Mouse (Mus musculus) heart, embryonic 11.5 days (tissue): ENCODE results near the gene Sppl3. TPM values are rescaled to one million over a fixed set of nuclear protein-coding genes. Genes with fewer than 3 reads are reported as not detected.
A peak's percentile ranks its signal among the peaks of the same experiment; 100 is the strongest.

ENCODE experiments used
- ATAC-seq: fragments of 200-750 bp; cut with Nextera tagmentation; replicated peaks from 2 replicates; pipeline ENCODE4 v1.8.0; 2017; ENCODE audit warnings: moderate library complexity; ENCODE audit not compliant: insufficient number of reproducible peaks, low FRiP score, low TSS enrichment
- H3K27ac ChIP-seq: fragments of 300-500 bp; sonication (generic); 2 replicates; pipeline ENCODE4 v1.5.1; 2014; ENCODE audit warnings: mild to moderate bottlenecking, low read depth, low read length
- H3K27me3 ChIP-seq: fragments of 300-500 bp; sonication (generic); 2 replicates; pipeline ENCODE4 v1.6.1; 2014; ENCODE audit warnings: mild to moderate bottlenecking, low read length, mixed read lengths; ENCODE audit not compliant: control insufficient read depth, insufficient read depth
- H3K36me3 ChIP-seq: fragments of 300-500 bp; sonication (generic); 2 replicates; pipeline ENCODE4 v1.6.1; 2014; ENCODE audit warnings: mild to moderate bottlenecking, low read length, moderate library complexity, mixed read lengths; ENCODE audit not compliant: control insufficient read depth, insufficient read depth
- H3K4me1 ChIP-seq: fragments of 300-500 bp; sonication (generic); 2 replicates; pipeline ENCODE4 v1.6.1; 2014; ENCODE audit warnings: low read length; ENCODE audit not compliant: control insufficient read depth, insufficient read depth
- H3K4me2 ChIP-seq: fragments of 300-500 bp; sonication (generic); 2 replicates; pipeline ENCODE4 v1.6.1; 2014; ENCODE audit warnings: mild to moderate bottlenecking, moderate library complexity
- H3K4me3 ChIP-seq: fragments of 300-500 bp; sonication (generic); 2 replicates; pipeline ENCODE4 v1.5.1; 2014; ENCODE audit warnings: low read depth, low read length
- H3K9ac ChIP-seq: fragments of 300-500 bp; sonication (generic); 2 replicates; pipeline ENCODE4 v1.6.1; 2014; ENCODE audit warnings: mild to moderate bottlenecking, low read depth, low read length, moderate library complexity
- H3K9me3 ChIP-seq: fragments of 300-500 bp; sonication (generic); replicated peaks from 2 replicates; pipeline ENCODE4 v1.6.1; 2016; ENCODE audit warnings: low read length; ENCODE audit not compliant: control insufficient read depth
- WGBS: fragments of 180-500 bp; shearing (Covaris S2); extraction: QIAGEN DNeasy Blood & Tissue Kit; methylation state at CpG from one replicate; pipeline ENCODE4 v1.1.7; 2014; ENCODE audit not compliant: insufficient replicate concordance; 5-methylcytosine and 5-hydroxymethylcytosine counted together
- polyA plus RNA-seq: library from polyadenylated mRNA; unstranded; fragments of >200 nt; fragmentation: Nextera tagmentation; extraction: Ambion mirVana; gene quantifications from 2 replicates; pipeline ENCODE4 v1.2.1, GENCODE M21; 2014

Sppl3 gene
- polyA plus RNA-seq, 1 experiment from 2014 or later: 18.6 TPM

DNA sequence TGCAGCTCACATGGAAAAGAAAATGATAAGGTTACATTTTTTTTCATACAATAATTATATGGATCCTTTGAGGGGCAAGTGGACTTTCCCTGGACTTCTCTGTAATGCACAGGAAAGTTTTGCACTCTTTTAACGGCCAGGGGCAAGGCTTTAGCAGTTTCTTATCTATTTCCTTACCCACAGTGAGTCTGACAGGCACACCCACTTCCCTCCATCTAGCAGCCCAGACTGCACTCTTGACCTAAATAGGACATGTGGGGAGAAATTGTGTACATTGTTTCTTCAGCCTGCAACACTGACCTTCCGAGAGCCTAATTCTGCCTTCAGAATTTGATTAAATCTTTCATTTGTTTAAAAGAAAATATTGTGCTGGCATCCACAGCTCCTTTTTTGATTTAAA is 7.3 kb downstream of the Sppl3 start:
- Histone ChIP-seq H3K4me3 (no peak overlapping the region), H3K9ac (no peak overlapping the region)

DNA sequence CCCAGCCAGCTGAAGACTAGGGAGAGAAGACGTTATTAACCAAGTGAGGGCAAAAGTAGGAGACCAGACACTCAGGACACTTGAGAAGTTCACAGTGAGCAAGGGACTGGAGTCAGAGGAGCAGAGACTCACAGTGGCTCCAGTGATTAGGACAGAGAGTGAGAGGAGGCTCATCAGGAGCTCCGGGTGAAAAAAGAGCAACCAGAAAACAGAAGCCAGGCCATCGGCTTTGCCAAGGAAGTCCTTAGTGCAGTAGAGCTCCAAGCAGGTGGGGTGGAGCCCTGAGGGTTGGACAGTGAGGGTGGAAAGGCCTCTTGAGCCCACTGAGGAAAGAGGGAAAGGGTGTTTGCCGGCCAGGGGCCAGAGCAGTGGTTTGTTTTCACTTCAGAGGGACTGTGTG is 7.9 kb downstream of the Sppl3 start:
- H3K36me3 ChIP-seq: no peaks in the 10 kb centered on the region

More for the DNA sequence above, 7.3 kb downstream of the Sppl3 start:
- 9% methylated on average over 2 of the region's 2 CpGs for WGBS
- Histone ChIP-seq H3K27ac (peak overlapping the region; percentile 60), H3K9me3 (no peaks in the 10 kb centered on the region), H3K4me2 (peak overlapping the region; percentile 45), H3K36me3 (no peaks in the 10 kb centered on the region), H3K4me1 (peaks cover 40% of the 10 kb centered on the region), H3K27me3 (no peaks in the 10 kb centered on the region)
- peak; percentile 73 for ATAC-seq

DNA sequence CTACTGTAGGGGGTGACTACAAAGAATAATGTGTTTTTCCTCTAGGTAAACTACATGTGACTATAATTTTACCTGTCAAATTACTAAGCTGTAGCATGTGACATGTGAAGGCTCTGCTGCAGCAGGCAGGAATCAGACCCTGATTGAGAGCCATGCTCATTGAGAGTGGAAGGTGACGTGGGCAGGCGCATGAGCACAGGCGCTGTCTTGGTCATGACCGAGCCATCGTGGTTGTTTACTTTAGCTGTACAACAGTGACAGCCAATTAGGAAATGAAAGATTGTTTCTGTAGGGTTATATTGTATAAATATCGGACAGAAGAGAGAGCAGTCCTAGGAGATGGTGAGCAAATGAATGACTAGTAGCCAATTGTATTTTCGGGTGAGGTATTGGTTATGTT is 11.1 kb downstream of the Sppl3 start:
- H3K27me3 ChIP-seq: no peaks in the 10 kb centered on the region
- no peaks in the 10 kb centered on the region for H3K9me3 ChIP-seq
- H3K27ac ChIP-seq: no peak overlapping the region
- H3K36me3 ChIP-seq: no peaks in the 10 kb centered on the region
- WGBS: 86% methylated on average over 7 of the region's 7 CpGs
- no peak for ATAC-seq
- H3K4me2 ChIP-seq: no peak overlapping the region
- peaks cover 32% of the 10 kb centered on the region for H3K4me1 ChIP-seq
- no peak overlapping the region for H3K4me3 ChIP-seq
- H3K9ac ChIP-seq: no peak overlapping the region

More for the DNA sequence above, 7.9 kb downstream of the Sppl3 start:
- Histone ChIP-seq H3K27me3 (no peaks in the 10 kb centered on the region), H3K9me3 (no peaks in the 10 kb centered on the region), H3K4me1 (peaks cover 34% of the 10 kb centered on the region), H3K27ac (peak overlapping the region; percentile 60), H3K4me3 (no peak overlapping the region), H3K9ac (no peak overlapping the region), H3K4me2 (peak overlapping the region; percentile 45)
- WGBS: 30% methylated on average over 4 of the region's 4 CpGs
- no peak for ATAC-seq

DNA sequence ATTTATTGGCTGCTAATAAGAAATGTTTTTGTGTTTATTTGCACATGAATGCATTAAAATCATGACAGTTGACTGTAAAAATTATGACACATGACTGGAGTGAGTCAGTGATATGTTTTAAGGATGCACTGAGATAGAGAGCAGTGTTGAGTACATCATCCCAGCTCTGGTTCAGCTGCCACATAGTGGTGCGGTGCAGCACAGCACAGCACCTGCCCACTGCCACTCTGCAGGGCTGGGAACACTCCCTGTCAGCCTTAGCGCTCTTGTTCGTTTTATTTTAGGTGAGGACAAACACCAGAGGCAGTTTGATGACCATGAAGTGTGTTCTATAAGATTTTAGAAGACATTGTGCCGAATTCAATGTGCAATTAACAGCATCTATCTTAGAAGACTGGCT is 15.2 kb downstream of the Sppl3 start:
- Histone ChIP-seq H3K9me3 (no peaks in the 10 kb centered on the region), H3K4me1 (peaks cover 30% of the 10 kb centered on the region), H3K27me3 (no peaks in the 10 kb centered on the region), H3K4me2 (no peak overlapping the region), H3K9ac (no peak overlapping the region), H3K27ac (no peak overlapping the region), H3K4me3 (no peak overlapping the region), H3K36me3 (no peaks in the 10 kb centered on the region)
- ATAC-seq: no peak
- WGBS: 66% methylated on average over 4 of the region's 4 CpGs

DNA sequence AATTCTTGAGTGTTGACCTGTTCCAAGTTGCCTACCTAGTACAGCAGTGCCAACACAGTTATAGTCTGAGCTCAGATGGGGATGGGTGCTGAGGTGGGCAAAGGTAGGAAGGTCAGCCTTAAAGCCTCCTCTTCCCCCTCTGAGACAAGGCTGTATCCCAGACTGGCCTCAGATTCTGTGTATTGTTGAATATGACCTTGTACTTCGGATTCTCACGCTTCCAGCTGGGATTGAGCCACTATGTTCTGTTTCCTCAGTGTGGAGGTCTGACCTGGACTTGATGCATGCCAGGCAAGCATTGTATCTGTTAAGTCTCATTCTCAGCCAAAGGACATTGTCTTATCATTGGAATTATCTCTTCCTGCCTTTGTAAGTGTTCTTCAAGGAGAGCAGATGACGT is 16.2 kb downstream of the Sppl3 start:
- Histone ChIP-seq H3K4me2 (no peak overlapping the region; the same call in 1 of the 2 replicates), H3K4me3 (no peak overlapping the region), H3K27ac (no peak overlapping the region), H3K27me3 (no peaks in the 10 kb centered on the region), H3K9ac (no peak overlapping the region), H3K9me3 (no peaks in the 10 kb centered on the region), H3K4me1 (peaks cover 36% of the 10 kb centered on the region), H3K36me3 (no peaks in the 10 kb centered on the region)
- 53% methylated on average over 3 of the region's 3 CpGs for WGBS
- no peak for ATAC-seq

DNA sequence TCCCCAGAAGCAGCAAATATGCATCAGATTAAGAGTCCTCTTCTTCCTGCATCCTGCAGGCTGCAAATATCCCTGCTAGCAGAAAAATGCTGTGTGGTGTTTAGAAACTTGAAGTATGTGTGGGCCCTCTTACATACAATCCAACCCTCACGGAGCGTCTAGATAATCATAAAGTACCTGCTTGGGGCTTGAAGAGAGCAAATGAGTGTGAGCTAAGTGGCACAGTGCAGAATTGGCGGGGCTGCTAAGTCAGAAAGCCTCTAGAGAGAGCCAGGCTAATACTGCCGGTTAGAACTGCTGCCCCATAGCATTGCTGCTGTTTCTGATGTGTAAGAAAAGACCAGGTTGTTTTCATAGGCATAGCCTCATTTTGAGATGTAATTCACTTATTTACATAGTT is 18.0 kb downstream of the Sppl3 start:
- Histone ChIP-seq H3K36me3 (no peaks in the 10 kb centered on the region), H3K4me1 (peaks cover 45% of the 10 kb centered on the region), H3K4me2 (no peak overlapping the region), H3K27me3 (no peaks in the 10 kb centered on the region), H3K9me3 (no peaks in the 10 kb centered on the region), H3K4me3 (no peak overlapping the region), H3K27ac (no peak overlapping the region), H3K9ac (no peak overlapping the region)
- WGBS: 70% methylated on average over 4 of the region's 4 CpGs
- no peak for ATAC-seq

DNA sequence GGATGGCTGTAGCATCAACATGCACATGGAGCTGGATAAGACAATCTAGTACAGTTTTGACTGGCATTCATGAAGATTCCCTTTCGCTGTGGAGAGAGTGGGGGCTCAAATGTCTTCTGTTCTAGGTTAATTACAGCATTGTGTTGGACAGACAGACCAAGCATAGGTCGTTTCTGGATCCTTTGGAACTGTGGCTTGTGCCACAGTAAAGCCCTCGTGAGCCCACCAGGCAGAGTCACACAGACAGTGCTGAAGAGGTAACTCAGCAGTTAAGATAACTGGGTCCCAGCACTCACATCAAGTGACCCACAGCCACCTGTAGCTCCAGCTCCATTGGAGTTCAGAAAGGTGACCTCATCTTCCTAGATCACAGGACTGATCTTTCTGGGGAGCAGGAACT is 18.6 kb downstream of the Sppl3 start:
- no peak overlapping the region for H3K4me2 ChIP-seq
- 87% methylated on average over 3 of the region's 3 CpGs for WGBS
- H3K27me3 ChIP-seq: no peaks in the 10 kb centered on the region
- no peak for ATAC-seq
- H3K9me3 ChIP-seq: no peaks in the 10 kb centered on the region
- no peak overlapping the region for H3K27ac ChIP-seq
- H3K36me3 ChIP-seq: no peaks in the 10 kb centered on the region
- no peak overlapping the region for H3K9ac ChIP-seq
- H3K4me1 ChIP-seq: peaks cover 45% of the 10 kb centered on the region
- no peak overlapping the region for H3K4me3 ChIP-seq

DNA sequence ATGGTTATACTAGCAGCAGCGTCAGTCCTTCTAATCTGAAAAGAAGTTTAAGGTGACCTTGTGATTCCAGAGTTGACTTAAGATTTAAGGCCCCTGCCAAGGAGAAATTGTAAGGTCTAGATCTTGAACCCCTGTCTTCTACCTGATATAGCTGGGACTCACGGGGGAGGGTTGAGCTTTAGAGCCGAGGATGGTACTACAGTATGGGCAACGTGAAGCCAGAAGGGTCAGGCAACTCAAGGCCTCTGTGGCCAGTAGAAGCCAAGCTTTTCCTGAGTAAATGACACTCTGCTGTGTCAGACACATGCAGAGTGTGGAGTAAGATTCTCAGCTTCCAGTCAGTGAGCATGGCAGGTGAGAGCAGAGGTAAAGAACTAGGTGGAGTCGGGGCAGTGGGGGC is 20.6 kb downstream of the Sppl3 start:
- Histone ChIP-seq H3K9me3 (no peaks in the 10 kb centered on the region), H3K36me3 (no peaks in the 10 kb centered on the region), H3K9ac (no peak overlapping the region), H3K27me3 (no peaks in the 10 kb centered on the region), H3K4me3 (no peak overlapping the region), H3K4me1 (peaks cover 40% of the 10 kb centered on the region), H3K4me2 (no peak overlapping the region), H3K27ac (no peak overlapping the region)
- WGBS: 73% methylated on average over 5 of the region's 5 CpGs
- ATAC-seq: no peak

DNA sequence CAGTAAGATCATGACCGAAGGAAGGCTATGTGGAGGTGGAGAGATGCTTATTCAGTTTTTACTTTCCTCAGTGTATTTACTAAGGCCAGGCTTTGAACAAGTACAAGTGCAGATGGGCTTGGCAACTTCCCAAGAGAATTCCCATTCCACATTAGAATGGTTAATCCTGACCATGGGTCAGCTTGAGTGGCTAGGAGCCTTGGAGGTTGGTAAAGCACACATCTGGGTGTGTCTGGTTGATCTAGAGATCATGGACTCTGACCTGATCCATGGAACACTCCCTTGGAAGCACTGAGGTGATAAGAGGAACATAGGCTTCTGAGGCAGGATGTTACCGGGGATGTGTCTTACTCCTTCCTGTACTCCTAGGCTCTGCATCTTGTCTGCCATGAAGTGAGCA is 21.7 kb downstream of the Sppl3 start:
- no peak for ATAC-seq
- H3K4me3 ChIP-seq: no peak overlapping the region
- WGBS: 79% methylated on average over 2 of the region's 2 CpGs
- H3K27ac ChIP-seq: 0 out of 2 replicates have a peak overlapping the region, but pooled peaks have one; percentile 8
- no peaks in the 10 kb centered on the region for H3K9me3 ChIP-seq
- H3K27me3 ChIP-seq: no peaks in the 10 kb centered on the region
- H3K4me1 ChIP-seq: peaks cover 34% of the 10 kb centered on the region
- no peaks in the 10 kb centered on the region for H3K36me3 ChIP-seq
- H3K4me2 ChIP-seq: no peak overlapping the region
- no peak overlapping the region for H3K9ac ChIP-seq
